Mouse (Mus musculus) liver, embryonic 13.5 days (tissue): Measurements from ENCODE around the gene Myh7b. TPM values are rescaled to one million over a fixed set of nuclear protein-coding genes. Genes with fewer than 3 reads are reported as not detected.

ENCODE experiments used
- ATAC-seq: fragments of 200-750 bp; cut with Nextera tagmentation; 2 replicates; pipeline ENCODE4 v1.8.0; 2017; ENCODE audit warnings: low read depth, mild to moderate bottlenecking, moderate number of reproducible peaks, moderate library complexity
- DNase-seq: peaks from one replicate; pipeline ENCODE4 v3.0.0; 2022
- H3K27ac ChIP-seq: fragments of 300-500 bp; sonication (generic); 2 replicates; pipeline ENCODE4 v1.5.1; 2015; ENCODE audit warnings: moderate library complexity, mild to moderate bottlenecking, inconsistent platforms
- H3K27me3 ChIP-seq: fragments of 300-500 bp; sonication (generic); 2 replicates; pipeline ENCODE4 v1.6.1; 2015; ENCODE audit warnings: mild to moderate bottlenecking, inconsistent platforms
- H3K36me3 ChIP-seq: fragments of 300-500 bp; sonication (generic); 2 replicates; pipeline ENCODE4 v1.6.1; 2015; ENCODE audit warnings: mild to moderate bottlenecking, inconsistent platforms
- H3K4me1 ChIP-seq: fragments of 300-500 bp; sonication (generic); replicated peaks from 2 replicates; pipeline ENCODE4 v1.6.1; 2015; ENCODE audit warnings: inconsistent platforms
- H3K4me2 ChIP-seq: fragments of 300-500 bp; sonication (generic); 2 replicates; pipeline ENCODE4 v1.6.1; 2015; ENCODE audit warnings: inconsistent platforms, mild to moderate bottlenecking, moderate library complexity
- H3K4me3 ChIP-seq: fragments of 300-500 bp; sonication (generic); replicated peaks from 2 replicates; pipeline ENCODE4 v1.5.1; 2015; ENCODE audit warnings: mild to moderate bottlenecking, inconsistent platforms
- H3K9ac ChIP-seq: fragments of 300-500 bp; sonication (generic); 2 replicates; pipeline ENCODE4 v1.6.1; 2015; ENCODE audit warnings: mild to moderate bottlenecking, inconsistent platforms
- H3K9me3 ChIP-seq: fragments of 300-500 bp; sonication (generic); replicated peaks from 2 replicates; pipeline ENCODE4 v1.6.1; 2016; ENCODE audit warnings: inconsistent platforms
- WGBS: fragments of 180-500 bp; shearing (Covaris S2); methylation state at CpG from one replicate; pipeline ENCODE4 v1.1.7; 2015; ENCODE audit not compliant: insufficient replicate concordance; 5-methylcytosine and 5-hydroxymethylcytosine counted together
- polyA plus RNA-seq: library from polyadenylated mRNA; unstranded; fragments of >200 nt; fragmentation: Nextera tagmentation; extraction: Ambion mirVana; gene quantifications from 2 replicates; pipeline ENCODE4 v1.2.1, GENCODE M21; 2015

Myh7b gene
- polyA plus RNA-seq, 1 experiment from 2014 or later, result 2.2 TPM

GRCm38 (mm10) chr2:155635961-155636360 is 24.9 kb downstream of the Myh7b start:
- ATAC-seq (no peak), DNase-seq (no peak)
- Histone ChIP-seq H3K27me3 (peaks cover 29% of the 10 kb centered on the region), H3K36me3 (peaks cover 83% of the 10 kb centered on the region), H3K4me3 (no peak overlapping the region), H3K27ac (no peak overlapping the region), H3K4me2 (no peak overlapping the region), H3K4me1 (peaks cover 5% of the 10 kb centered on the region; the same call in 1 of the 2 replicates), H3K9ac (no peak overlapping the region), H3K9me3 (no peaks in the 10 kb centered on the region)
- WGBS, result 86% methylated on average over 8 of the region's 8 CpGs

- H3K36me3 ChIP-seq, result peaks cover 92% of the 10 kb centered on the region
Observed at GRCm38 (mm10) chr2:155636881-155637280, 25.9 kb downstream of the Myh7b start.

GRCm38 (mm10) chr2:155637411-155637810 is 26.4 kb downstream of the Myh7b start:
- ATAC-seq, result no peak
- Histone ChIP-seq H3K9me3 (no peaks in the 10 kb centered on the region), H3K27me3 (peaks cover 15% of the 10 kb centered on the region), H3K9ac (no peak overlapping the region), H3K4me2 (no peak overlapping the region), H3K27ac (no peak overlapping the region), H3K4me1 (peaks cover 5% of the 10 kb centered on the region; the same call in 1 of the 2 replicates), H3K36me3 (peaks cover 93% of the 10 kb centered on the region), H3K4me3 (no peak overlapping the region)
- 78% methylated on average over 4 of the region's 4 CpGs for WGBS
- no peak for DNase-seq

More at GRCm38 (mm10) chr2:155636881-155637280, 25.9 kb downstream of the Myh7b start:
- Histone ChIP-seq H3K4me3 (no peak overlapping the region), H3K4me1 (peaks cover 5% of the 10 kb centered on the region; the same call in 1 of the 2 replicates), H3K9me3 (no peaks in the 10 kb centered on the region), H3K27ac (no peak overlapping the region), H3K27me3 (peaks cover 20% of the 10 kb centered on the region), H3K9ac (no peak overlapping the region), H3K4me2 (no peak overlapping the region)
- no peak for ATAC-seq
- DNase-seq, result no peak

GRCm38 (mm10) chr2:155640656-155641055 is 29.6 kb downstream of the Myh7b start:
- Histone ChIP-seq H3K27ac (no peak overlapping the region), H3K4me1 (peaks cover 5% of the 10 kb centered on the region; the same call in 1 of the 2 replicates), H3K9ac (no peak overlapping the region), H3K36me3 (peaks cover 85% of the 10 kb centered on the region), H3K4me2 (no peak overlapping the region), H3K27me3 (no peaks in the 10 kb centered on the region), H3K4me3 (no peak overlapping the region), H3K9me3 (no peaks in the 10 kb centered on the region)
- no peak for ATAC-seq
- 87% methylated on average over 6 of the region's 6 CpGs for WGBS
- no peak for DNase-seq

- Histone ChIP-seq H3K9ac (no peak overlapping the region), H3K4me1 (peaks cover 5% of the 10 kb centered on the region; the same call in 1 of the 2 replicates), H3K27me3 (no peaks in the 10 kb centered on the region), H3K36me3 (peaks cover 88% of the 10 kb centered on the region), H3K9me3 (no peaks in the 10 kb centered on the region), H3K27ac (no peak overlapping the region), H3K4me3 (no peak overlapping the region), H3K4me2 (no peak overlapping the region)
- 0 out of 2 replicates have a peak, but pooled peaks have one; percentile 22 for ATAC-seq
- DNase-seq, result no peak
- WGBS, result 76% methylated on average over 18 of the region's 18 CpGs
Observed at GRCm38 (mm10) chr2:155641540-155642472, 30.8 kb downstream of the Myh7b start.

- H3K36me3 ChIP-seq, result peaks cover 79% of the 10 kb centered on the region
- H3K4me2 ChIP-seq, result no peak overlapping the region
- DNase-seq (no peak), ATAC-seq (no peak)
- H3K9ac ChIP-seq, result no peak overlapping the region
- 85% methylated on average over 7 of the region's 7 CpGs for WGBS
- no peak overlapping the region for H3K4me3 ChIP-seq
- no peaks in the 10 kb centered on the region for H3K27me3 ChIP-seq
- no peaks in the 10 kb centered on the region for H3K4me1 ChIP-seq
- no peaks in the 10 kb centered on the region for H3K9me3 ChIP-seq
- H3K27ac ChIP-seq, result no peak overlapping the region
Observed at GRCm38 (mm10) chr2:155645746-155646145, 34.7 kb downstream of the Myh7b start.

GRCm38 (mm10) chr2:155652618-155653017 is 41.6 kb downstream of the Myh7b start:
- Histone ChIP-seq H3K4me2 (no peak overlapping the region), H3K27me3 (no peaks in the 10 kb centered on the region), H3K4me3 (no peak overlapping the region), H3K9ac (no peak overlapping the region), H3K36me3 (peaks cover 80% of the 10 kb centered on the region), H3K27ac (no peak overlapping the region), H3K4me1 (no peaks in the 10 kb centered on the region), H3K9me3 (no peaks in the 10 kb centered on the region)
- DNase-seq (no peak), ATAC-seq (no peak)
- 80% methylated on average over 5 of the region's 5 CpGs for WGBS

- Histone ChIP-seq H3K27me3 (no peaks in the 10 kb centered on the region), H3K36me3 (peaks cover 83% of the 10 kb centered on the region), H3K4me3 (no peak overlapping the region), H3K9me3 (no peaks in the 10 kb centered on the region), H3K4me1 (no peaks in the 10 kb centered on the region), H3K27ac (no peak overlapping the region), H3K4me2 (no peak overlapping the region), H3K9ac (no peak overlapping the region)
- WGBS, result 75% methylated on average over 6 of the region's 6 CpGs
- DNase-seq (no peak), ATAC-seq (no peak)
Observed at GRCm38 (mm10) chr2:155655759-155656372, 44.9 kb downstream of the Myh7b start.

- peaks cover 87% of the 10 kb centered on the region for H3K36me3 ChIP-seq
- H3K27me3 ChIP-seq, result no peaks in the 10 kb centered on the region
- H3K9me3 ChIP-seq, result no peaks in the 10 kb centered on the region
- H3K4me1 ChIP-seq, result no peaks in the 10 kb centered on the region
- 83% methylated on average over 5 of the region's 5 CpGs for WGBS
- H3K4me2 ChIP-seq, result no peak overlapping the region
- DNase-seq, result no peak
- H3K9ac ChIP-seq, result no peak overlapping the region
- no peak for ATAC-seq
- no peak overlapping the region for H3K27ac ChIP-seq
- no peak overlapping the region for H3K4me3 ChIP-seq
Observed at GRCm38 (mm10) chr2:155662390-155662789, 51.4 kb downstream of the Myh7b start.

GRCm38 (mm10) chr2:155663097-155663496 is 52.1 kb downstream of the Myh7b start:
- no peak overlapping the region for H3K4me3 ChIP-seq
- H3K9me3 ChIP-seq, result no peaks in the 10 kb centered on the region
- H3K4me1 ChIP-seq, result no peaks in the 10 kb centered on the region
- H3K9ac ChIP-seq, result no peak overlapping the region
- no peaks in the 10 kb centered on the region for H3K27me3 ChIP-seq
- H3K36me3 ChIP-seq, result peaks cover 87% of the 10 kb centered on the region
- H3K4me2 ChIP-seq, result no peak overlapping the region
- H3K27ac ChIP-seq, result no peak overlapping the region
- ATAC-seq, result no peak
- WGBS, result 31% methylated on average over 5 of the region's 5 CpGs
- no peak for DNase-seq

- Histone ChIP-seq H3K4me1 (no peaks in the 10 kb centered on the region), H3K9me3 (no peaks in the 10 kb centered on the region), H3K36me3 (peaks cover 85% of the 10 kb centered on the region), H3K27ac (no peak overlapping the region), H3K4me3 (no peak overlapping the region), H3K9ac (no peak overlapping the region), H3K27me3 (no peaks in the 10 kb centered on the region), H3K4me2 (no peak overlapping the region)
- WGBS, result 70% methylated on average over 6 of the region's 6 CpGs
- ATAC-seq (no peak), DNase-seq (no peak)
Observed at GRCm38 (mm10) chr2:155663910-155664460, 53.0 kb downstream of the Myh7b start.
